Mouse (Mus musculus) left cerebral cortex, postnatal 36 days (tissue): ENCODE measurements around the gene Loxl3. TPM values are rescaled to one million over a fixed set of nuclear protein-coding genes. Genes with fewer than 3 reads are reported as not detected.

Experiments
- DNase-seq, 2 experiments: peaks; one replicate each; pipeline ENCODE4 v3.0.0; 2021 to 2022; ENCODE audit warnings: low spot score in 2 of 2, mixed read lengths in 1 of 2
- intact Hi-C: fragments of 180-260 bp; cut with DNase I; formaldehyde crosslinking; loops from one replicate; pipeline ENCODE4 v1.15.1; 2025
- microRNA-seq: library from miRNA; unstranded; fragments of <30 nt; microRNA quantifications from one replicate; pipeline ENCODE4 v1.2.0, GENCODE M21; 2022
- total RNA-seq, 2 experiments: library from RNA; stranded (reverse); gene quantifications; 2 replicates each; pipeline ENCODE4 v1.2.3; 2021

Gene Loxl3
- total RNA-seq, 2 experiments from 2014 or later, result 2.7 to 4.9 TPM

DNA sequence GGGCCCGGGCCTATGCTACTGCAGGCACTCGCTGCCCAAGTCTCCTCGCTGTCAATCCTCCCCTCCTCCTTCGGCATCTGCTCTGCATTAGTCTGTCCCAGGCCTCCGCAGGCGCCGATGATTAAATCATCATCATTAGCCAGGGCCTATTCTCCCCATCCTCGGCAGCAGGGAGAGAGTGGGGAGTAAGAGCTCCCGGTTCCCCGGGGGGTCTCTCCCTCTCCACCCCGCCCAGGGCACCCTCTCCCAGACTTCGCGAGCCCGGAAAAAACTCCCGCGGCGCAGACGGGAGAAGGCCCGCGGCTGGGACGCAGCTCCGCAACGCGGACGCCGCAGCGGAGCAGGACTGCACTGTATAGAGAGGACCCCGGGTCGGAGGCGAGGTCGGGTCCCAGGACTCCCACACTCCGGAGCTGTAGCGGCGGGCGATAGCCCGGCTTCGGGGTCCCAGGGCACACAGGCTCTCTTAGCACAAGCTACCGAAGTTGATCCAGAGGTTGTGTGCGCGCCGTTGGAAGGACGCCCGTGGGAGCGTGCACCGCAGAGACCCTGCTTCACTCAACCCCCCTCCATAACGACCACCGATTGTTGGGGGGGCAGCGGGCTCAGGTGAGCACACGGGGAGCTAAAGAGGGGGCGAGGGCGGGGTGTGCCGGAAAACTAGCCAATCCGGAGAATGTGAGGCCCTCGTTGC is 43.8 kb downstream of the Loxl3 start, which contains the start of gene Pcgf1:
Gene Pcgf1 (plus strand): TSS at position 240 of the 694 bp plus-strand sequence.
- intact Hi-C loops, result loop anchor here (1.0 to 10.0 kb wide), 4 partner anchors 23 to 637 kb away; partner anchors contain the start of genes Aup1, Ccdc142, Gm42688 and Vax2
- DNase-seq, result no peak

DNA sequence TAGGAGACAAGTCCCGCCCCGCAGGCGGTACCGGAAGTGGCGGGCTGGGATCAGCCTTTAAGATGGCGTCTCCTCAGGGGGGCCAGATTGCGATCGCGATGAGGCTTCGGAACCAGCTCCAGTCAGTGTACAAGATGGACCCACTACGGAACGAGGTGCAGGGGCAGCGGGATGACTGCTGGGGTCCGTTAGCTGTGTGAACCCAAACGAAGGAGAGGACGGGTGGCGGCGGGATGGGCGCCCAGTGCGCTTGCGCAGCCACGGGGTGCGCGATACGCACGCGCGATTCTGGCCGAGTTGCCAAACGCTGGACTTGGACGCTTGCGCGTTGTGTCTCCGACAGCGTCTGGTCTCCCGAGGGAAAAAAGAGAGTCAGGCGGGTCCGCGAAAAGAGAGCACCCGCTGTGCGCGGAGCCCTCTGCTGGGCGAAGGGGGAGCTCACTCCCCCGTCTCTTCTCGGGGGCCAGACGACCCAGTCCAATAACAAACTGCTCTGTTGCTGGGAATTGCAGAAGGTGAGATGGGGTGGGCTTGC is 44.4 kb downstream of the Loxl3 start:
- intact Hi-C loops, result loop anchor here (1.0 to 10.0 kb wide), 4 partner anchors 22 to 636 kb away; partner anchors contain the start of genes Aup1, Ccdc142, Gm42688 and Vax2
- DNase-seq, result peak; percentile 99

DNA sequence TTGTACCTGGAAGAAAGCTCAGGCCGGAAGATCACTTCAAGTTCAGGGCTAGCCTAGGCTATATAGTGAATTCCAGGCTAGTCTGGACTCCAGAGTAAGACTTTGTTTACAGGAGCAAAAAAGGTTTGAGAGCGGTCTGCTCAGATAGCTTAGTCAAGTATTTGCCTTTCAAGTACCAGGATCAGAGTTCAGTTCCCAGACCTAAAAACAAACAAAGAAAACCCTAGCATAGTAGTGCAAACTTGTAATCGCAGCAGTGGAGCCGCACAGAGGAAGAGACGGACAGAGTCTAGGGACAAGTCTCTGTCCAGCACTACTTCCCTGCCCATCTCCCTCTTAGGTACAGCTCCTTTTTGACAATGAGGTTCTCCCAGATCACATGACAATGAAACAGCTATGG is 46.2 kb downstream of the Loxl3 start:
- no peak for DNase-seq
- intact Hi-C loops, result no loop called here

DNA sequence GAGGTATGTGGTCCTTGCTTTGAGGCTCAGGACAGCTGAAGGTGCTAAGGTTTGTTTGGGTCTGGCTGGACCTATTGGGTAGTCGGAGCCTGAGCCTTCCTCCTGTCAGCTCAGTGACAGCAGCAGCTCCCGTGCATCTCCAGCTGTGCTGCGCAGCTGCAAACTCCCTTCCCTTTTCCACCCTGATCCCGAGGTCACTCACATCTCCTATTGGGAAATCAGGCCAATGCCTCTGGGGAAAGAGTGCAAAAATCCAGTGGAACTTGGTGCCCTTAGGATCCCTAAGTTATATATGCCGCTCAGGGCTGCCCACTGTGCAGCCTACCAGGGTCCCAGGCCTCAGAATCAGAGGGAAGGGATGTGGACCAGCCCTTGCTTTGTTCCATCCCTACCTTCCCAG is 49.5 kb downstream of the Loxl3 start:
- intact Hi-C loops, result no loop called here
- no peak for DNase-seq

DNA sequence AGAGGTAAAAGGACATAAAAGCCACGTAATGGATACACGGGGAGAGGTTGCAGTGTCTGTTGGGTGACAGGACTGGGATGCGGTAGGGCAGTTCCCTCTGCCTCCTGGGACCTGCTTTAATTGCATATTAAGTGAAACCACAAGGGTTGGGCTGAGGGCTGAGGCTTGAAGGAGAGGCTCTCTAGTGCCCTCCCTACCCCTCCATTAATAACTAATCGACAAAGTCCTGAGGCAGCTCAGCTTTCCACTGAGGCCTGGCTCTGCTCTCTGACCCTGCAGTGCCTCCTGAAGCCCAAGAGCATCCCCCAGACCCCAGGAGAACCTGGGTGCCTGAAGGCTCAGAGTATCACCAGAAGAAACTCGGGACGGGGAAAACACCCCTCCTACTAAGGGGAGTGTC is 50.5 kb downstream of the Loxl3 start:
- intact Hi-C loops, result no loop called here
- DNase-seq, result no peak

DNA sequence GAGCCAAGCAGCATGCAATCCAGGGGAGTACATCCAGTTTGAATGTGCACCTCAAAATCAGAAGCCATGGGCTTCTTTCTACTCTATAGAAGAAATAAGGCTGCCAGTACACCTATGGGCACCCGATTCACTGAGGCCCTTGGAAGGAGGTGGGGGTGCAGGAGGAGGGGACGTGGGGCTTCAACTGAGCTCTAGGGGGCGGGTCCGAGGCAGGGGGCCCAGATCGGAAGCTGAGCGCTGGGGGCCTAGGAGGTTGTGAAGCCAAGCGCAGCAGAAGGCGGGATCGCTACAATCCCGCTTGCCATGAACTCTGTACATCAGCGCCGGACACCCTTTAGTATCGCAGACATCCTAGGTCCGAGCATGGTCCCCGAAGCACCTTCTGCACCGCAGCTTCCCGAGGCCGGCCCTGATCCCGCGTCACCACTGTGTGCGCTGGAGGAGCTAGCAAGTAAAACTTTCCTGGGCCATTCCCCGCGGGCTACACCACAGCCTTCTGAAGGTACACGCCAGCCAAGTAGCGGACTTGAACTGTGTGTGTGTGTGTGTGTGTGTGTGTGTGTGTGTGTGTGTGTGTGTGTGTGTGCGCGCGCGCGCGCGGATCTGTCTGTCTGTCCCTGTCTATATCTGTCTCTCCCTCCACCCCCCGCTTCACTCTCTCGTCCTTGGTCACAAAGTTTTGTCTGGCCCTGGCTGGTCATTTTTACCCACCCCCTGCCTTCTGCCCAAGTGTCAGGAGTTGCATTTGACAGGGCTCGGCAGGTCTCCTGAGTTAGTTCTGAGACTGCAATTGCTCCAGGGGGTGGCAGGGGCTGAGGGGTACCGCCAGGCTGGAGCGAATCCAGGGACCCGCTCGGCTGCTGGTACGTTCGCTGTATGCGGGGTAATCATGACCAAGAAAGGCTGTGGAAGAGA is 52.4 kb downstream of the Loxl3 start, which contains the start of gene Lbx2:
Gene Lbx2 (plus strand): TSS at position 247 of the 915 bp plus-strand sequence.
- no peak for DNase-seq
- intact Hi-C loops, result no loop called here

DNA sequence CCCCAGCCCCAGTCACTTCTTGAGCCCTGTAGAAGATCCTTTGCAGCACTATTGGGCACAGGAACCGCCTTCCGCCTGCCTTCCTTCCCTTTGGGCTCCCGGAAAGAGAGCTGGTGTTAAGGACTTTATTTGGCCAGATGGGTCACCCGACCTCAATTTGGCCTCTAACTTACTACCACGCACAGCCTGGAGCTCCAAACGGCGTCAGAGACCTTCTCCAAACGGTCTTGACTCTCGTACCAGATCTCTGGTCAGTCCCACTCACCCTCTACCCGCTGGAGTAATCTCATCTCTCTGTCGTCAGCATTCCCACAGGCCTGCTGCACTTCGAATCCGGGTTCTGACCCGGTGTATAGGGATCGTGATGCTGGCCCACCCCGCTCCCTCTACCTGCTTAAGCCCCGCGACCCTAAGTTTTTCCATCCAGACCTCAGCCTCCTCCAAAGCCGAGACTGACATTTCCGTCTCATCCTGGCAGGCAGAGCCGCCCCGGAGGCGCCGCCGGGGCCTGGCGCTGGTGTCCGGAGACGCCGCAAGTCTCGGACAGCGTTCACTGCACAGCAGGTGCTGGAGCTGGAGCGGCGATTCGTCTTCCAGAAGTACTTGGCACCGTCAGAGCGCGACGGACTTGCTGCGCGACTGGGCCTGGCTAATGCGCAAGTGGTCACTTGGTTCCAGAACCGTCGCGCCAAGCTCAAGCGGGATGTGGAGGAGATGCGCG is 53.4 kb downstream of the Loxl3 start:
- DNase-seq, result no peak
- intact Hi-C loops, result no loop called here

DNA sequence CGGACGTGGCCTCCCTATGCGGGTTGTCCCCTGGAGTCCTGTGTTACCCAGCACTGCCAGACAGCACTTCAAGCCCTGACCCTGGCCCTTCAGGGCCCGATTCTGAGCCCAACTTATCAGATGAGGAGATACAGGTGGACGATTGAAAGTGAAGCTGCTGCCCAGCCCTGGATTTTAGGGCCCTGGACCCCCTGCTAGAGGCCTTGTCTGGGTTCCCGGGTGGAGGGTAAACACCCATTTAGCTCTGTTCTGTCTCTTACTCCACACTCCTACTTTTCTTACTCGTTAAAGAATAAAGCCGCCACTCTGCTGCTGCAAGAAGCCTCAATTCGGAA is 53.9 kb downstream of the Loxl3 start:
- intact Hi-C loops, result no loop called here
- DNase-seq, result no peak

DNA sequence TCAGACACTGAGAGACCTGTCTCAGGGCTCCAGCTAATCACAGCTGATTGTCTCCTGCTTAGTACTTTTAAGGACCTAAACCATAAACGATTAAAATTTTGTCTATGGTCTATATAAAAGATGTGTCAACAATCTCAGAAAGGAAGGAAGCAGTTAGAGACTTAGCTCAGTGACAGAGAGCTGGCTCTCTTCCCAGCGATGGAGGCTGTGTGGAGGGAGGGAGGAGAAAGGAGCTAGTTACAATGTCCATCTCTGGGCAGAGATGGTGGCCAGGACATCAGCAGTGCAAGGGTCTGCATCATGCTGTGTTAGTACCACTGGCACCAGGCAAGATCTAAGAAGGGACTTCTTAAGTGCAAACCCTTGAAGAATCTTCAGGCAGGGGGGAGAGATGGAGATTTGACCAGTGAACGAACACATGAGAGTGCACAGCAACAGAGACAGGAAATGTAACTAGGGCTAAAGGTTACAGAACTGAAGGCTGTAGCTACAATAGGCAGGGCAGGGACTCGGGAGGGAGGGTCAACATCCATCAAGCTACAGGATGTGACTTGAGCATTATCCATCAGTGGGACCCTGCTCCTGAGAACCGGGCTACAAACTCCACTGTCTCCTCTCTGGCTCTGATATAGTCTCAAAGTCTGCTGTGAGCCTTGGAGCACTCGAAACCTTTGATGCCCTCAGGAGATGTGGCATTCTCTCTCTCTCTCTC is 58.6 kb downstream of the Loxl3 start:
- intact Hi-C loops, result no loop called here
- no peak for DNase-seq

DNA sequence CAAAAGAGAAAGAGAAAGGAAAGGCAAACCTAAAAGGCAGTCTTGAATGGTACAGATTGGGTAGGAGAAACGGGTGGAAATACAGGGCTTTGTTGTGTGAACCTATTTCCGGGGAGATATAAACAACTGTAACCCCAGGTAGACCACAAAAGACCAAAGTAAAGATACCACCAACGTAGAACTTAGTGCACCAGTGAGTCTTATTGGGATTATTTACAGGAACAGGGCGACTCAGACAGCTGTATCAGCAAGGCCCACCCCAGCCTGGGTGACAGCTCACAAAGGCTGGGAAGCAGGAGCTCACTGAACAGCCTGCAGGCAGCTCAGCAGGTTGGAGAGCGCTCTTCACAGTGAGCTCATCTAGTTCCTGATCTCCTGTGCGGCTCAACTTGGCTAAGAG is 62.0 kb downstream of the Loxl3 start:
- intact Hi-C loops, result no loop called here
- DNase-seq, result no peak

DNA sequence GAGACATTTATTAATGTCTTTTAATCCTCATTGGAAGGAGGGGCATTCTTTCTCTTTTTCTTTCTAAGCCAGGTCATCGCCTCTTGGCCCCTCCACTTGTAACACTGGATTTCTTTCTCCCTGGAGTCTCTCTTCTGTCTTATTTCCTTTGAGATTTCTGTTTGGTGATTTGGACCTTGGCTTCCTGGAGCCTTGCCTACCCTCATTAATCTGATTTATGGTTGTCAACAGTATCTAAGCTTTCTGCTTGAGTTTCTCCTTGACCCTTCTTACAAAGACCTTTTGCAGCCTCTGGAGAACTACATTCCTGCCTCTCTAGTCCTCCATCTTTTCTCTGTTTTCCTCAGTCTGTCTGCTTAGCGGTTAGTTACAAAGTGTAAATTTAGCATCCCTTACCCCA is 64.4 kb downstream of the Loxl3 start:
- DNase-seq, result no peak
- intact Hi-C loops, result no loop called here

DNA sequence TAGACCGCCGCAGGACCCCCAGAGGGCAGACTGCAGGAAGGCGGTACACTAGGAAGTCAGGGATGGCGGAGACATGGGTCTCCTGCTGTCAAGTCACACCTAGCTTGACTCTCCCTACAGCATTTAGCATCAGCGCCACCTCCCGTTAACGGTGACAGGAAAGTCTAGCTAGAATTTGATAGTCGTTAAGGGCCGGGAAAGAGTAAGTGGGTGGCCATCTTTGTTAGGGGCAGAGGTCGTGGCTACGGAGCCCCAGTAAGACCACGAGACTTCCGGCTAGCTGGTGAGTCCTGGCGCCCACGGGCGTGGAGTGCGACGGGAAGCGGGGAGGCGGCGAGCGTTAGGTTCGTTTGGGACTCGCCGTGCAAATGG is 67.3 kb downstream of the Loxl3 start, which contains the start of the genes Ccdc142 and Gm42688:
Gene Ccdc142 (plus strand): TSS at position 286 of the 372 bp plus-strand sequence.
Gene Gm42688 (plus strand): TSS at position 302 of the 372 bp plus-strand sequence.
- intact Hi-C loops, result loop anchor here (1.0 to 2.0 kb wide), 3 partner anchors 23 to 105 kb away; partner anchors contain the start of genes Aup1 and Htra2

DNA sequence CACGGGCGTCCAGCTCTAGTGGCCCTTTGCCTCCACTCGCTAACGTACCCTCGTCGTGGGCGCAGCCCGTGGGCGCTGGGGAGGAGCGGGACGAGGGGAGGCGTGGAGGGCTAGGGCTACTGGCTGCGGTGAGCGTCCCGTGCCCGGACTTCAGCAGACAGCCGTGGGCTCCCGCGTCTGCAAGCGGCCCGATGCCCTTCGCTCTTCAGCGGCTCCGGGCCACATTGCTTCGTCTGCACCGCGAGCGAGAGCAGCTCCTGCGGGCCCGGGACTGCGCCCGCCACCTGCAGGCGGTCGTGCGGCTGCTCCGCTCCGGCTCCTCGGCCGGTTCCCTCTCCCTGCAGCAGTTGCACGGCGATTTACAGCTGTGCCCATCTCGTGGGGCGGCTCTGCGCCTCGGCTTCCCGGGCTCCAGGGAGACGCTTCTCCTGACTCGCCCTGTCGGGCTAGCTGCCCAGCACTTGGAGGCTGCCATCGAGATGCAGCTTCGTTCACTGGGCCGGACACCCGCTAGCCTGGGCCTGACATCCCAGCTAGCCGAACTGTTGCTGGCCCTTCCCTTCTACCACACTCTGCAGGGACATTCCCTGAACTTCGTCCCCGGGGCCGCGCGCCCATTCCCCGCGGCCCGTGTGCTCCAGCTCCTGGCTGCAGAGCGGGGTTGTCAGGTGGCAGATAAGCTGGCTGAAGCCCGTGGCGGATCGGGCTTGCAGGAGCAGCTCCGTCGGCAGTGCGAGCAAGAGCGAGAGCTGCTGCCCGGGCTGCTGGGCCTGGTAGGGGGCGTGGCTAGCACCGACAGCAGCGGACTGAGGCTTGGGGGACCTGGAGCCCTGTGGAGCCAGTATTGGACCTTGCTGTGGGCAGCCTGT is 67.9 kb downstream of the Loxl3 start:
- DNase-seq, result peak in 1 of 2 experiments; percentile 67
- intact Hi-C loops, result loop anchor here (1.0 to 2.0 kb wide), 3 partner anchors 23 to 106 kb away; partner anchors contain the start of genes Aup1 and Htra2

More for the DNA sequence above, 67.3 kb downstream of the Loxl3 start, which contains the start of the genes Ccdc142 and Gm42688:
- peak; percentile 88 for DNase-seq

Small RNA genes within 50 kb of the gene (microRNA-seq; reads per million reads assigned to microRNA genes)
- gene Mir3470a, result not detected
- gene Mir7040, result not detected

Other genes starting within 250 kb of the Loxl3 start
- 10 to 100 TPM; 37.2 to 39.0 TPM for gene Sema4f, start 94.4 kb upstream of the Loxl3 start, total RNA-seq
- under 1 TPM in 1 of 2 experiments, not detected in 1; 0.22 TPM for gene M1ap, start 87.3 kb upstream of the Loxl3 start, total RNA-seq
- gene Dok1, start 702 bp upstream of the Loxl3 start, total RNA-seq, result 1 to 10 TPM; 1.9 to 2.3 TPM
- gene Aup1, start 20.3 kb downstream of the Loxl3 start, total RNA-seq, result 100 to 1,000 TPM; 112 to 131 TPM
- gene Htra2, start 21.1 kb downstream of the Loxl3 start, total RNA-seq, result 10 to 100 TPM; 41.6 to 48.5 TPM
- gene Dqx1, start 23.7 kb downstream of the Loxl3 start, total RNA-seq, result under 1 TPM; 0.37 to 0.97 TPM
- not detected for gene Tlx2, start 36.1 kb downstream of the Loxl3 start, total RNA-seq
- gene Pcgf1, start 43.7 kb downstream of the Loxl3 start, total RNA-seq, result 10 to 100 TPM; 21.6 to 35.9 TPM
- not detected for gene Lbx2, start 52.2 kb downstream of the Loxl3 start, total RNA-seq
- gene Ccdc142, start 67.4 kb downstream of the Loxl3 start, total RNA-seq, result 1 to 10 TPM; 5.1 to 9.0 TPM
- gene Gm42688, start 67.4 kb downstream of the Loxl3 start, total RNA-seq, result 1 to 10 TPM; 5.3 to 5.9 TPM
- 10 to 100 TPM; 54.4 to 58.7 TPM for gene Mrpl53, start 74.9 kb downstream of the Loxl3 start, total RNA-seq
- gene Mogs, start 81.3 kb downstream of the Loxl3 start, total RNA-seq, result 10 to 100 TPM; 29.4 to 30.0 TPM
- gene Wbp1, start 87.4 kb downstream of the Loxl3 start, total RNA-seq, result 10 to 100 TPM; 33.5 to 46.6 TPM
- gene Ino80b, start 91.3 kb downstream of the Loxl3 start, total RNA-seq, result 10 to 100 TPM; 20.5 to 26.0 TPM
- gene Rtkn, start 101.3 kb downstream of the Loxl3 start, total RNA-seq, result 100 to 1,000 TPM in 1 of 2 experiments, 10 to 100 TPM in 1; 88.7 to 105 TPM
- gene Wdr54, start 122.2 kb downstream of the Loxl3 start, total RNA-seq, result 10 to 100 TPM; 29.1 to 31.3 TPM
- gene 1700003E16Rik, start 122.2 kb downstream of the Loxl3 start, total RNA-seq, result 10 to 100 TPM; 27.4 to 31.5 TPM
- gene Dctn1, start 131.7 kb downstream of the Loxl3 start, total RNA-seq, result 100 to 1,000 TPM; 373 to 386 TPM
- under 1 TPM; 0.25 to 0.69 TPM for gene Slc4a5, start 185.7 kb downstream of the Loxl3 start, total RNA-seq